Mouse (Mus musculus) heart, adult 18-20 months (tissue): ENCODE data around the gene Ran. TPM values are rescaled to one million over a fixed set of nuclear protein-coding genes. Genes with fewer than 3 reads are reported as not detected.

Experiments
- DNase-seq, 2 experiments: peaks; one replicate each; pipeline ENCODE4 v3.0.0; 2021 to 2022; ENCODE audit warnings: mixed read lengths in 1 of 2
- total RNA-seq, 2 experiments: library from RNA; stranded (reverse); gene quantifications; 2 replicates each; pipeline ENCODE4 v1.2.3; 2021

The Ran gene
- total RNA-seq, 2 experiments from 2014 or later, result 99.7 to 125 TPM

DNA sequence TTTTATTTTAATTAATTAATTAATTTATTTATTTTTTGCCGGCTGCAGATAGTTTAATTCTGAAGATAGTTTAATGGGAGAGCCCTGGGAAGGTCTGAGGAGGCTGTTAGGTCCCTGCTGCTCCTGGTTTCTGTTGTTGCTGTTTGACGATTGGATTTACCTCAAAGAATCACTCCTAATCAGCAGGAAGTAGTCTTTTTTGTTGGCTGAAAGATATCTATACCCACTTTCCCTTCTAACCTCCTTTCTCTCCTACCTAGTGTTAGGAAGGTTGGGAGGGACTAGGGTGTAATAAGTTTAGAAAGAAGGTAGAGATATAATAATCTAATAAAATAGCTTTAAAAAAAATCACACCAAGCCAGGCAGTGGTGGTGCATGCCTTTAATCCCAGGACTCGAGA is 4.8 kb upstream of the Ran start:
- no peak for DNase-seq

DNA sequence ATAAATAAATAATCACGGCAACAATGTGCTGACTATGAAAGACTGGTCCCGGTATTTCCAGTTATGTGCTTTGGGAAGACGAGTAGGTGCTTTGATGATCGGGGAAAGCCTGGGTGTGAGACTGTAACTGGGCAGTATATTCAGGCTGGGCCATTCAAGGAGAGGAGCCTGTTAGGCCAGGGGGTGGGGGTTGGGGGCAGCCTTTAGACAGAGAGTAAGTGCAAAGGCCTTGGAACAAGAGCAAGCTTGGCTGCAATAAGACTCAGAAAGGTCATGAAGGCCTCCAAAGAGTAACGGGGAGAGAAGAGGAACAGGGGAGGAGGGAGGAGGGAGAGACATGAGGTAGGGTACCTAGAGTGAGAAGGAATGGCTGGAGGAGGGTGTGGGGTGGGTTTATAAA is 4.3 kb upstream of the Ran start:
- DNase-seq, result no peak

DNA sequence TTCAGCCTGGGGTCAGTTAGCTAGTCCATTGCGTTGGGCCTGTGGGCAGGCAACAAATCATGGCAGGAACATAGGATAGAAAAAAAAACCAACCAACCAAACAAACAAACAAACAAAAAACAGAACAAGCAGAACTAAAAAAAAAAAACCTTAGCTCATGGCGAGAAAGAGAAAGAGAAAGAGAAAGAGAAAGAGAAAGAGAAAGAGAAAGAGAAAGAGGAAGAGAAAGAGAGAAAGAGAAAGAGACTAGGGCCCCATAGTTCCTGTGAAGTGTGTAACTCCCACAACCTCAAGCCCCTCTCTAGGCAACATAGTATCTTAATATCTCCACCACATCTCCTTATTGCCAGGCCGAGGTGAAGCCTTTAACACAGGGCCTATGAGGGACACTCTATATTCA is 3.5 kb upstream of the Ran start:
- no peak for DNase-seq

DNA sequence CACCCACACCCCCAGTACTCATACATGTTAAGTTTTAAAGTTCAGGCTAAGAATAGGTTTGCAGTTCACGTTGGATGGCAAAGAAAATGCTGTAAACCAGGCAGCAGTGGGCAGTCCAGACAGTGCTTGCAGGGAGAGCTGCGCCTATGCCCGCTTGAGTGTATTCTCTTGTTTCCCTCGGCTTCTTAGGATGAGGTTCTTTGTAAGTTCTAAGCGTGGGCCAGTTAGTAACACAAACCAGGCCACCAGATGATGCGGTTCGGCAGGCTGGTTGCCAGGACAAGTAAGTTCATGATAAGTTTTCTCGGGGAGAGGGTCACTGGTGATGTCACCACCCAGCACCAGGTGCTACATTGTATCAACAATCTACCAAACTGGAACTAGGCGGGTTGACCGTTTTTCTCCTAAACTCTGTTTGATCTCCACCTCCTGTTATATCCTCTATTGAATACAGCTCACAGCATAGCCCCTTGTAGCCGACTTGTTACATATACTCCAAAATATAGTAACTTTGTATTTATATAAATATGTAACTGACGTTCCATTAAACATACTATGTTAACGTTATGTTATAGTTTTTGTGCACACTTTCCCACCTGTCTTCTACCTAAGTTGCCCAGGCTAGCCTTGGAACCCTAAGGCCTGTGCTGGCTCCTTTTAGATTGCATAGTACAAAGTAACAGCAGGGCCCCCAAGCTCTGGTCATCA is 933 bp upstream of the Ran start:
- DNase-seq, result no peak

DNA sequence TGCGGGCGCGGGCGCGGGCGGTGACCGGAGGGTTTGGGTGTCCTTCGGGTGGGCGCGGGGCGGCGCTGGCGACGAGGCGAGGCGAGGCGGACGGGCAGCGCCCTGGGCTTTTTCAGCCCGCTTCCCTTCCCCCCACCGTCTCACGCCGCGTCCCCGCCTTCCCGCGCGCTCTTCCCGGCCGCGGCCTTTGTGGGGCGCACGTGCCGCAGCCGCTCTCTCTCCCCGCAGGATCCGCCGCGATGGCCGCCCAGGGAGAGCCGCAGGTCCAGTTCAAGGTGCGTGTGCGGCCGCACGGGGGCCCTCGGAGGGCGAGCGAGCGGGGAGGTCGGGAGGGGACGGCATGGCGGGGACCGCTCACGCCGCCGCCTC is 415 bp downstream of the Ran start:
- no peak for DNase-seq

DNA sequence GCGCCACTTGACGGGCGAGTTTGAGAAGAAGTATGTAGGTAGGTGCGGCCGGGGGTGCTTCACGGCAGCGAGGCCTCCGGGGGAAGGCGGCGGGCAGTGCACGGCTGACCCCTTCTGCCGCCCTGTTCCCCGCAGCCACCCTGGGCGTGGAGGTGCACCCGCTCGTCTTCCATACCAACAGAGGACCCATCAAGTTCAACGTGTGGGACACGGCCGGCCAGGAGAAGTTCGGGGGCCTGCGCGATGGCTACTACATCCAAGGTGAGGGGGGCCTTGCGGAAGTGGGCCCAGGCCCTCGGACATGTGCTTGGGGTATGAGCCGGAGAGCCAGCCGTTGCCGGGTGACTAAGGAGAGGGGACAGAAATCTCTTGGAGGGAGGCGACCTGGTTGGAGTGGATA is 862 bp downstream of the Ran start:
- DNase-seq, result peak in 1 of 2 experiments; percentile 32

DNA sequence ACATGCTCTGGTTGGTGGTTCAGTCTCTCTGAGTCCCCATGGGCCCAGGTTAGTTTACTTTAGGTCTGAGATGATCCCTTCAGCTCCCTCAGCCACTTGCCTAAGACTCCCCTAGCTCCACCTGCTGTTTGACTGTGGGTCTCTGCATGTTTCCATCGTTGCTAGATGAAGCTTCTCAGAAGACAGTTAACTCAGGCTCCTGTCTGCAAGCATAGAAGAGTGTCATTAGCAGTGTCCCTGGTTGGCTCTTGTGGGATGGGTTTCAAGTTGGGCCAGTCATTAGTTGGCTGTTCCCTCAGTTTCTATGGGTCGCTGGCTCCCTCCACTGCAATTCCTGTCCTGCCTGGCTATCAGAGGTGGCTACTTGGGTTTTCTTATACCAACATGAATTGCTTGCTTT is 5.2 kb downstream of the Ran start:
- no peak for DNase-seq

DNA sequence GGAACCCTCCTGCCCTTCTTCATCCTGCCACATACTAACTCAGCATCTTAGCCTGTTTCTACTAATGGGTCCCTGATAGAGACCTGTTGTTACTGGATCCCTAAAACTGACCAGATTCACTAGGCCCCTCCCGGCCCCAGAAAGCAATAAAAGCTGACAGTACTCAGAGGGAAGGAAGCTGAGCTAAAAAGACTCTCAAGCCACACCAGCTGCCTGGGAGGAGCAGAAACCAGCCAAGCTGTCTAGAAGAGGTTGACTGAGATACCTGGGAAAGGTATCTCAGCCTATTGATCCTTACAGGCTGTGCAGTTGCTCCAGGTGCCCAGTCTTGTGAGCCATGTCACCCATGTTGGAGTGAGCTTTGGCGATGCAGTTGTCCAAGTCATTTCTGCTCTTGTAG is 5.9 kb downstream of the Ran start:
- no peak for DNase-seq

DNA sequence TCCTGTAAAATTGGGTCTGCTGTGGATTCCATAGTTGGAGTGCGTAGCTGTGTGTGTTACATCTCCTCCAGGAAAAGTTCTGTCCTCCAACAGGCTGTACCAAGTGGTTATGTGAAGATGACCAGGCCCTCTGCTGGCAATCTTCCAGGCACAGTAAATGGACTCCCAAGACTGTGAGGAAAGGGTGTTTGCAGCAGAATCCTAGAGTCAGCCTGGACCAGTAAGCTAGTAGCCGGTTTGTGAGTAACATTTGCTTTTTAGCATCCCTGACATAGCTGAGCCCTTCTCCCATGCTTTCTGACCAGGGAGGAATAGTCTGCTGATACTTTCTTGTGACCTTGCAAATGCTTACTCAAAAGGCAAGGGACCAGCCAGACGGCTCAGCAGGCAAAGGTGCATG is 6.3 kb downstream of the Ran start:
- no peak for DNase-seq

DNA sequence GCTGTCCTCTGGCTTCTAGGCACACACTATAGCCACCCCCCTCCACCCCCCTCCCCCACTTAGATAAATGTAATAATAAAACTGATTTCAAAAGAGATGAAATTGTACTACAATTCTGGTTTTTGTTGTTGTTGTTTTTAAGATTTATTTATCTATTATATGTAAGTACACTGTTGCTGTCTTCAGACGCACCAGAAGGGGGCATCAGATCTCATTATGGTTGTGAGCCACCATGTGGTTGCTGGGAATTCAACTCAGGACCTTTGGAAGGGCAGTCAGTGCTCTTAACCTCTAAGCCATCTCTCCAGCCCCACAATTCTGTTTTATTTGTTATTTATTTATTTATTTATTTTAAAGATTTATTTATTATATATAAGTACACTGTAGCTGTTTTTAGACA is 6.8 kb downstream of the Ran start:
- DNase-seq, result no peak

DNA sequence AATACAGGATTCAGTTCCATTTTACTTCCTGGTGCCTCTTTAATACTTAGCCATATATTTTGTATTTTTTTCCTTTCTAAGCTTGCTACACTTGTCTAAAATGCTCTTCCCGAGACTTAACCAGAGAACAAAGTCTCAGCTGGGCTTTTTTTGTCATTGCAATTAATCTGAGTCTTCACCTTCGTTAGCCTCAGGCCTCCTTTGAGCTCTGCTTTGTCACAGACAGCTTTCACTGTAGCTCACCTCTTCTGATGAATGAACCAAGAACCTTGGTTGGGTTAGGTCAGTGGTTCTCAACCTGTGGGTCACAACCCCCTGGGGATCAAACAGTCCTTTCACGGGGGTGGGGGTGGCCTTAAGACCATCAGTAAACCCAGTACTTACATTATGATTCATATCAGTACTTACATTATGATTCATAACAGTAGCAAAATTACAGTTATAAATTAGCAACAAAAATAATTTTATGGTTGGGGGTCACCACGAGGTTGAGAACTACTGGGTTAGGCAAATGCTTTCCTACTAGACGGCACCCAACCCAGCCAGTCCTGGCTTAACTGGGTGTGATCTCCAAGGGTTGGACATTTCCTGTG is 9.4 kb downstream of the Ran start:
- no peak for DNase-seq

DNA sequence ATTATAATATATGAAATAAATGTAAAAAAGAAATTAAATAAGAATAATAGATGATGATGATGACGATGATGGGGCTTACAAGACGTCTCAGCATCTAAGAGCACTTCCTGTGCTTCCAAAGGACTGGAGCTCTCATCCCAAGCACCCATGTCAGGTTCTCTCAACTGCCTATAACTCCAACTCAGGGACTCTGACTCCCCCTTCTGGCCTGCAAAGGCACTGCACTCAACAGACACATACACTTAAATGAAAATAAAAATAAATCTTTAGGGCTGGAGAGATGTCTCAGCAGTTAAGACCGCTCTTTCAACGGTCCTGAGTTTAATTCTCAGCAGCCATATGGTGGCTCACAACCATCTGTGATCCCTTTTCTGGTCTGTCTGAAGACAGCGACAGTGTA is 16.8 kb downstream of the Ran start:
- DNase-seq, result no peak

DNA sequence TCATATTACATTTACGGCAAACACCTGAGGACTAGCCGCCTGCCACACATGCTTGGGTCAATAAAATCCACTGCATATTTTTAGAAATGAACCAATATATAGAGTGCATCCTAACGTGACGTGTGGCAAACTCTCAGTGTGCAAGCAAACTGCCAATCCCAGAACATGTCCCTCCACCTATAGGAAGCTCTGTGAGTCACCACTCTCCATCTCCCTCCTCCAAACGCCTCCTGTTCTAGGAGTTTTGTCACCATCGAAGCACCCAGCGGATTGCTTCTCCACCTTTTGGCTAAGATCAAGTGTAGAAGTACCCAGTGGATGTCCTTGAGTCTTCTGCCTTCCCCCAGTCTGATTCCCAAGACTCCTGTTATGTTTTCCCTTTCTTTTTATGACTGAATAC is 17.9 kb downstream of the Ran start:
- no peak for DNase-seq

DNA sequence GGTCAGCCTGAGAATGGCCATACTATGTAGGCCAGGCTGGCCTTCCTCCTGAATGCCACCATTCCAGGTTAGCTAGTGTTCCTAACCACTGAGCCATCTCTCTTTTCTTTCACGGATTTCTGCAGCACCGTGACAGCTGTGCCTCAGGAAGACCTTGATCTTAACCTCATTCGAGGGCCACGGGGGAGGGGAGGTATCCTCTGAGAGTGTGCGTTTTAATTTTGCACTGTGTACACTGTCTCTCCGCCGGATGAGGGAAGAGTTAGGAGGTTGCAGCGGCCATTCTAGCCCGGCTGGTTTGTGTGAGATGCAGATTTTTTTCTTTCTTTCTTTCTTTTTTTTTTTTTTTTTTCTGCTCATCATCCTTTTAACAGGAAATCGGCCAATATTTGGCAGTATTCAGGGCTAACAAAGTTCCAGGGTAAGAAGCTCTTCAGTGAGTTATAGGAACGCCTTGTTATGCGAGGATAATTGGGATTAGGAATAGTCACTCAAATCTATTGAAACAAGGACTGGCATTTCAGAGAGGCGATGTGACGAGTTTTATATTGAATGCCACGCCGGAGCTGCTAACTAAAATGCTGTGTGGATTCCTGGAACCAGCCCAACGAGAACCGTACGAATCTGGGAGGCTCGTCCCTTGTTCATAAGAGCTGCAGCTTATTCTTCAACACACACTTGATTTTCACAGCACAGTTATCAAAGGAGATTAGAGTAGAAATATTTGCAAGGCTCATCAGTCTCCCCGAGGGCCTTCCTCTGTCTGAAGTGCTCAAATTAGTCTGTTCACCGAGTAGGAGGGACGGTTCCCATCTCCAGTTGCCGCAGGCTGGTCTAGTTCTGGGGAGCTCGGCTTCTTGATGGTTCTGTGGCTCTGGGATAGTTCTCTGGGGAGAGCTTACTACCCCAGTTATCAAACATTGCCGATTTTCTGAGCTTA is 26.0 kb downstream of the Ran start:
- DNase-seq, result no peak

DNA sequence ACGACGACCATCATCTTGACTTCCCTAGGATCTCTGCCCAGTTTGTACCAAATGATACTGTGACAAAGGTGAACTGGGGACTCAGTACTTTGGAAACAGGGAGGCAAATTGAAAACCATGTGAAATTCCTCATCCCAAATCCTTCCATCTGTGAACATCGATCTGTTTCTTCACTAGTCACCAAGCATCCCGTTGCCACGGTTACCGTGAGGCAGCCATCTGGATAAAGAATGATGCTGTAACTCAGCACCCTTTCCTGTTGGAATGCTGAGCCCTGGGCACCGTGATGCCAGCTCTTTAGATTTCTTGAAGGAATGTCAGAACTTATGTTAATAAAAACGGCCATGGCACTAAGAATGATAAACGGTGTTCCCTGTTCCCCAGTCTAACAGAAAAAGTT is 29.5 kb downstream of the Ran start:
- no peak for DNase-seq

DNA sequence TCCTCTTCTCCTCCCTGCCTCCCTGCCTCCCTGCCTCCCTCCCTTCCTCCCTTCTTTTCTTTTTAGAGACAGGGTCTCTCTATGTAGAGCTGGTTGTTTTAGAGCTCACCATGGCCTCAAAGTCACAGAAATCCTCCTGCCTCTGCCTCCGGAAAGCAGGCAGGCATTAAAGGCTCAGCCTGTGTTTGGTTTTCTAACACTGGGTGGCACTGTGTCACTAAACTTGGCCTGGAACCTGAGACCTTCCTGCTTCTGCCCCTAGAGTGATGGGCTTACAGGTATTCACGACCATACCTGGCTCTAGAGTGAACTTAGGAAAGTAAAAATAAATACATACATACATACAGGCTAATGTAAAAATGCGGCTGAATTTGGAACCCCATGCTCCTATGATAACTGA is 32.0 kb downstream of the Ran start:
- no peak for DNase-seq

DNA sequence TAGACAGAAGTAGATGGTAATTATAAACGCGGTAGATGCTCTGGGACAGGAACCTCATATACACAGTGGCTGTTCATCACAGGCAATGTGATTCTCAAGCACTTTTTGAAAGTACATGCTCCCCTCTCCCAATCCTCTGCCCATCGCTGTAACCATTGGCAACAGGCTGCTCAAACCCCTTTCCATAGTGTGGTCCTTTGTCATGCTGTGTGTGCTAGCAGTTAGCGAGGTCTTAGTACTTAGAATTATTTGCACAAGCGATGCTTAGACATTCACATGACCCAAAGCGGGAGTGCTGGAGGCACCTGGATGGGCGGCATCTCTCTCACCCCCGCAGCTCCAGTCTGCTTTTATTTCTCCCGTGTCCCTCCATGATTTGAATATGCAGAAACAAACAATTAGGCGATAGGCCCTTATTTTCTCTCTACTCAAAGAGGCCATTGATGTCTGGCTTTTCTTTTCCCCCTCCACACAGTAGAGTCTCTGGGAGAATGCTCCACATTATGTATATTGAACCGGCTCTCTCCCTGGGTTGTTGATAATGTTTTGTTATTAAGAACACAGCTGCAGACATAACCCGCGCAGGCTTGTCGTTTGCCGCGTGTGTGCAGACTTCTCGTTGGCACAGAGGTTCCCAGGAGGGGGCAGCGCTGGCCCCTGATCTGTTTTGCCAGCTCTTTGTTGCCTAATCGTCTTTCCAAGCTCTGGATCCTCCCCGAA is 32.9 kb downstream of the Ran start:
- no peak for DNase-seq

DNA sequence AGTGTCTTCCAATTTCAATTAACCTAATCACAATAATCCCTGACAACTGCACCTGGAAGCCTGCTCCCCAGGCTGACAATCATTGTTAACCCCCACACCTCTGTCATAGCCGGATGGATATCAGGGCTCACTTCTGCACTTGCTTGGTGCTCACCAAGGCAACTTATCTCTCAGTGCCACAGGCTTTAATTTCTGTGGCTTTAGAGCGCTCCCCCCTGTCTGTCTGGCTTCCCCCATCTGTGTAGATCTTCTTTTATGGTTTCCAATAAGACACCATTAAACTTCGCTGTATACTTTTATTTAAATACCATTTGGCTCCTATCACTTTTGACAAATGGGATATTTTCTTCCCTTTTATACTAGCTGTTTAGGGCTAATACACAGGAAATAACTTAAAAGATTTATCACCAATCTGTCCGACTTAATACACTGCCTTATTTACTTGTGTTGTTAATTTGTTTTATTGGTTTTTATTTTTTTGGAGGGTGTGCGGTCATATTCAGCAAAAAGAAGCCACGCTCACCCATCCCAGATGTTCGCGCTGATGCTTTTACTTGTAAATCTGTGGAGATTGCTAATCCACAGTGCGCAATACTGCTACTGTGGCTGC is 34.9 kb downstream of the Ran start:
- DNase-seq, result no peak

DNA sequence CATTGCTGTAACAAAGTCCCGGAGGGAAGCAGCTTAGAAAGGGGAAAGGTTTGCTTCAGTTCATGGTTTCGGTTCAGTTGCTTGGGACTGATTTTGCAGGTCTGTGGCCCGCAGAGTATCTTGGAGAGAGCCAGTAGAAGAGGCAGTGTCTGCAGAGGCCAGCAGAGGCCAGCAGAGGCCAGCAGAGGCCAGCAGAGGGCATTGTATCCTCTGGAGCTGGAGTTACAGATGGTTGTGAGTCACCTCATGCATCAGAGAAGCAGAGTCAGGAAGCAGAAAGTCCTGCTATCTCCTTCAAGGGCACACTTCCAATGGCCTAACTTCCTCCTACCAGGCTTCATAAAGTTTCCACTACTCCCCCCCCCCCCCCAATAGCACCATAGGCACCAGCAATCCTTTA is 39.2 kb downstream of the Ran start:
- DNase-seq, result no peak

DNA sequence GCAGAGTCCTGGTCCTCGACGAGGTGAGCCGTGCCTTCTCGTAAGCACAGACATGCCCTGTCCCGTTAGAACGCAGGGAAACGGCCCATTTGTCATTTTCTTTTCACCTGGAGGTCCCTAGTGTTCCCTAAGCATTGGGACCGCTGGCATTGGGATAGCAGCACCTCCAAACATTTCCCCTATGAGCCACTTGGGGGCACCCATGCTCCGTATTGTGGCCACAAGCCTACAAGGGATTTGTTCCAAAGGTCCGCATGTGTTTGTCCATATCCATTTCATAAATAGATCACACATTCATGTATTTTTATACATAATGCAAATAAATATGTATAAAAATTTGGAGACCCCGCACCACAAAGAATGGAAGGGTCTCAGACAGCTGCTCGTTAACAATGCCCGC is 41.7 kb downstream of the Ran start:
- DNase-seq, result peak; percentile 57 to 78

DNA sequence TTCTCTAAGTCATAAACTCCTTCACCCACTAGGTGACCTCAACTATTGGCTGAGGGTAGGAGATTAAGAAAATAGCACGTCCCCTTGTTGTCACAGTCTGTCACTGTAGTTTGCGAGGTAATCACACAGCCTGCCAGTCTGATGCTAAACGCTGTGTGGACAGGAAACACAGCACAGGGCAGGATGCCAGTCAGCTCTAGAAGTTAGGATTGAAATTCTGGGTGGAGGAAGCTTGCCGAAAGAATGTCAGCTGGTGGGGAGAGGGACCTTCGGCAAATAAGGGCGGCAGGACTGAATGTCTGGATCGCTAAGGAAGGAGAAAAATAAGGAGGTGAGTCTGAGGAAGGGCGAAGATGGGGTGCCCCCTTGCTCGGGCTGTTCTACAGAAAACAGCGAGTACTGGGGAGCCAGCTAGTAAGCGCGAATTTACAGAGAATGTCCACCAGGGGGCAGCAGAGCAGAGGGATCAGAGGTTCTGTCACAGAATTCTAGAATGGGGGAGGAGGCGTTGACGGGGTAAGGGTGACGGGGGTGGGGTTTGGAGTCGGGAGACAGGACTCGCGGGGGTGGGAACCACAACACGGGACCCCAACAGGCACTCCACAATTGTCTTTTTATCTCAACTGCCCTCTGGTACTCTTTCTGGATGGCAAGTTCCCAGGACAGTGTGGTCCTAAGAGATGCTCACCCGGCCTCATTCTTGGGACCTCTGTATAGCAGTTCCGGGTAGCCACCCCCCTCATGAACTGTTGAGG is 43.3 kb downstream of the Ran start:
- peak; percentile 74 to 92 for DNase-seq

DNA sequence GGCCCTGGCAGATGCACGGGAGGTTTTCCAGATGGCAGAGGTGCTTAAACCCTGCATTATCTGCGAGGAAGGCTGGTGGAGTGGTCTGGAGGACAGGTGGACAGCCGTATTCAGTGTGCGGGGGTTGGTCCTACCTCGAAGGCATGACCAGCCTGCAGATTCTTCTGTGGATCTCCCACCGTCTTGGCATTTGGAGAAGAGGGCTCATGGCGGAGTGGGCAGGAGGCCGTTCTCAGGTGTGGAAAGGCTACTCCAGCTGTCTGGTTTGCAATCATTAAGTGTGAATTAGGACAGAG is 43.9 kb downstream of the Ran start:
- peak in 1 of 2 experiments; percentile 11 for DNase-seq
